Mouse (Mus musculus) heart, postnatal 0 days (tissue): Measurements from ENCODE around the gene Cnst.

Source experiments
- CTCF ChIP-seq: IDR thresholded peaks from 2 replicates; pipeline ENCODE4 v1.5.1; 2016; ENCODE audit warnings: antibody characterized with exemption, control low read depth, low read depth
- EP300 ChIP-seq: IDR thresholded peaks from 2 replicates; pipeline ENCODE4 v1.6.1; 2016; ENCODE audit warnings: antibody characterized with exemption, low read depth

GRCm38 (mm10) chr1:179667450-179667849 is 121.3 kb downstream of the Cnst start:
- TF ChIP-seq CTCF (no peak), EP300 (no peak)
